Mouse (Mus musculus) lung, embryonic 16.5 days (tissue): ENCODE measurements around the gene Fam171a1. TPM values are rescaled to one million over a fixed set of nuclear protein-coding genes. Genes with fewer than 3 reads are reported as not detected.

Experiments
- ATAC-seq: fragments of 200-750 bp; cut with Nextera tagmentation; 2 replicates; pipeline ENCODE4 v1.8.0; 2017; ENCODE audit warnings: low read depth, mild to moderate bottlenecking, moderate library complexity
- H3K27ac ChIP-seq: fragments of 300-500 bp; sonication (generic); 2 replicates; pipeline ENCODE4 v1.5.1; 2014; ENCODE audit warnings: mild to moderate bottlenecking, control low read depth, low read length
- H3K27me3 ChIP-seq: fragments of 300-500 bp; sonication (generic); 2 replicates; pipeline ENCODE4 v1.6.1; 2014; ENCODE audit warnings: low read depth, low read length, mixed read lengths; ENCODE audit not compliant: control insufficient read depth, insufficient read depth
- H3K36me3 ChIP-seq: fragments of 300-500 bp; sonication (generic); 2 replicates; pipeline ENCODE4 v1.6.1; 2014; ENCODE audit warnings: low read length; ENCODE audit not compliant: control insufficient read depth, insufficient read depth
- H3K4me1 ChIP-seq: fragments of 300-500 bp; sonication (generic); replicated peaks from 2 replicates; pipeline ENCODE4 v1.6.1; 2014; ENCODE audit warnings: low read length, mixed read lengths; ENCODE audit not compliant: control insufficient read depth, insufficient read depth
- H3K4me2 ChIP-seq: fragments of 300-500 bp; sonication (generic); 2 replicates; pipeline ENCODE4 v1.6.1; 2014; ENCODE audit warnings: low read depth, low read length, control low read depth
- H3K4me3 ChIP-seq: fragments of 300-500 bp; sonication (generic); 2 replicates; pipeline ENCODE4 v1.5.1; 2014; ENCODE audit warnings: mild to moderate bottlenecking, low read length, control low read depth
- H3K9ac ChIP-seq: fragments of 300-500 bp; sonication (generic); 2 replicates; pipeline ENCODE4 v1.6.1; 2014; ENCODE audit warnings: low read length, control low read depth
- H3K9me3 ChIP-seq: fragments of 300-500 bp; sonication (generic); 2 replicates; pipeline ENCODE4 v1.6.1; 2016; ENCODE audit warnings: low read length; ENCODE audit not compliant: control insufficient read depth
- WGBS: fragments of 180-500 bp; shearing (Covaris S2); extraction: QIAGEN DNeasy Blood & Tissue Kit; methylation state at CpG from one replicate; pipeline ENCODE4 v1.1.7; 2014; 5-methylcytosine and 5-hydroxymethylcytosine counted together
- polyA plus RNA-seq: library from polyadenylated mRNA; unstranded; fragments of >200 nt; fragmentation: Nextera tagmentation; extraction: Ambion mirVana; gene quantifications from 2 replicates; pipeline ENCODE4 v1.2.1, GENCODE M21; 2015

The Fam171a1 gene
- polyA plus RNA-seq, 1 experiment from 2014 or later, result 54.6 TPM

- H3K4me2 ChIP-seq, result 0 out of 2 replicates have a peak overlapping the region, but pooled peaks have one; percentile 4
- 29% methylated on average over 8 of the region's 8 CpGs for WGBS
- no peaks in the 10 kb centered on the region for H3K9me3 ChIP-seq
- no peak for ATAC-seq
- no peak overlapping the region for H3K4me3 ChIP-seq
- H3K4me1 ChIP-seq, result peaks cover 32% of the 10 kb centered on the region
- no peaks in the 10 kb centered on the region for H3K36me3 ChIP-seq
- no peak overlapping the region for H3K9ac ChIP-seq
- peak overlapping the region; percentile 78 for H3K27ac ChIP-seq
- H3K27me3 ChIP-seq, result no peaks in the 10 kb centered on the region
Observed at GRCm38 (mm10) chr2:3158682-3159412, 44.8 kb downstream of the Fam171a1 start.

GRCm38 (mm10) chr2:3161578-3161977 lies 47.6 kb downstream of the Fam171a1 start:
- Histone ChIP-seq H3K4me3 (no peak overlapping the region), H3K9me3 (no peaks in the 10 kb centered on the region; the same call in 1 of the 2 replicates), H3K9ac (no peak overlapping the region), H3K27me3 (no peaks in the 10 kb centered on the region), H3K4me2 (no peak overlapping the region), H3K27ac (no peak overlapping the region), H3K4me1 (peaks cover 25% of the 10 kb centered on the region), H3K36me3 (no peaks in the 10 kb centered on the region)
- no peak for ATAC-seq
- WGBS, result 52% methylated on average over 1 of the region's 1 CpGs

DNA sequence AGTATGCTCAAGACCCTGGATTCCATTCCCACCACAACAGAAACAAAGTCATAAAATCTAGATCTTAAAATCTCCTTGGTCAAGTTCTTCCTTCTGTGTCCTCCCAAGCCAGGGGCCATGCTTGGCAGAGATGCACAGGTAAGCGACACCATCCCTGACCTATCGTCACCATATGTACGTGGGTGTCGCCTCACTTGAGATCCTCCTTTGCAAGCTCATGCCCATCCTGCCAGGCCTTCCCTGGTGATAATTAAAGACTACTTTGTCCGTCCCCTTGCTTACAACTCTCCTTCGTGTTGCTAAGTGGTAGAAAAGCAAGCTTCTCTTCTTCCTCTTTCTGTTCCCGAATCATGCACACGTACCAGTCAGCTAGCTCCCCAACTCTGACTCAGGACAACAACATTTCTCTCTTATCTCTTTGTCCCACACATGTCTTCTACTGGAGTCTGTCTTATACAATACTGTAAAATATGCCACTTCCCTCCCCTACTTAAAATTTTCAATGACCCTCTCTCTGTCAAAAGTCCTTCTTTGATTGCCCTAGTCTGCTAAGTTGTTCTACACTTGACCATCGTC lies 49.6 kb downstream of the Fam171a1 start:
- no peaks in the 10 kb centered on the region; the same call in 1 of the 2 replicates for H3K9me3 ChIP-seq
- no peak overlapping the region for H3K27ac ChIP-seq
- no peak overlapping the region for H3K4me2 ChIP-seq
- no peaks in the 10 kb centered on the region for H3K27me3 ChIP-seq
- no peak overlapping the region for H3K9ac ChIP-seq
- no peak overlapping the region for H3K4me3 ChIP-seq
- no peak for ATAC-seq
- peaks cover 19% of the 10 kb centered on the region for H3K4me1 ChIP-seq
- 84% methylated on average over 9 of the region's 9 CpGs for WGBS
- H3K36me3 ChIP-seq, result no peaks in the 10 kb centered on the region

DNA sequence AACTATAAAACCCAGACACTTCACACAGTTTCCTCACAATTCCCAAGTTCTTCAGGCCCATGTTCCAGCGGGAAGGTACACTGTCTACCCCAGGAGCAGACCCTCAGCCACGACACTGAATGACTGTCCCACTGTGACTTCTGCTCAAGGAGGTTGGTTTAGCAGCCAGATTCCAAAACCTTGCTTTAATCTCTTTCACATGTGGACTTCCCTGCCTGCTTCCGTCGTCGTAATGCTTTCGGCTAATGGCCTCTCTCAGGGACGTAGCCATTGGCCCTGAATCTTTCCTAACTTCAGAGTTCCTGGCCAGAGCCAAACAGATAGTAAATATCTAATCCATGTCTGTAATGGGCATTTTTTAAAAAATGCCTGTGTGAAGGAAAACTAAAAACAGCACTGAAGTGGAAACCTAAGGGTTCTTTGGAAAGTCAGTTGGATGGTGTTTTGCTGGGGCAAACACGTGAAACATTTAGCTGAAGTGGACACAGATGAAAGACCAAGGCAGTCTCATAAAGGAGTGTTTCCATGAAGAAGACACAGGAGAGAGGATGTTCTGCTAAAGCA lies 51.1 kb downstream of the Fam171a1 start:
- Histone ChIP-seq H3K4me1 (peaks cover 12% of the 10 kb centered on the region), H3K36me3 (no peaks in the 10 kb centered on the region), H3K27me3 (no peaks in the 10 kb centered on the region), H3K9ac (no peak overlapping the region), H3K4me2 (no peak overlapping the region), H3K27ac (peak overlapping the region; percentile 44; the same call in 1 of the 2 replicates), H3K9me3 (no peaks in the 10 kb centered on the region; the same call in 1 of the 2 replicates), H3K4me3 (no peak overlapping the region)
- ATAC-seq, result no peak
- WGBS, result 83% methylated on average over 8 of the region's 8 CpGs

DNA sequence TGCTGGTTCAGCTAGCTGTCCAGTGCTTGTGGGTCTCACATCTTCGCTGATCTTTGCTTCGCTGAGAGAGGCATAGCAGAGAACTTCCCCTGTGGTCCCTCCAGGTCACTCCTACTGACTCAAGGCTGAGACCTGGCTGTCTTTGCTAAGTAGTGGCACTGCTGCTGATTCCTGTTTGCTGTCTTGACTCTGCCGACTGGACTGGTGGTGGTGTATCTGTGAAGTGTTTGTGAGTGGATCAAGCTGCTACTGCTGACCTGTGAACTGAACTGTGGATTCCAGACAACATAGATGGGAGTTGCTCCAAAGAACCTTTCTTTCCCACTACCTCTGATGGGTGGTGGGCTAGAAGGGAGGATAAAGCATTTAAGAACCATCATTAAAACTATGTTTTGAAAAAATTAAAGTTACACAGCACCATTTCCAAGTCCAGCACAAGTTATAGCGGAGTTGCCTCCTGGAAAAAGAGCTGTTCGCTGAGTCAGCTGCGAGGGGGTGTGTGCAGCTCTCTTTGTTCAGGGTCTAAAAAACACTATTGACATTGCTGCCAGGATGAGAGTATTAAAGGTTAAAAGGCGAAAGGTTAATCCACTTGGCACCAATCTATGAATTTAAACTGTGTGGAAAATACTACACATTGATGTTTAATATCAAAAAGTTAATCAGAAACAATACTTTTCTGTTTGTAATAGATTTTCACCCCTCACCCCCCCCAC lies 52.0 kb downstream of the Fam171a1 start:
- H3K27ac ChIP-seq, result peak overlapping the region; percentile 44

GRCm38 (mm10) chr2:3168719-3169402 lies 54.8 kb downstream of the Fam171a1 start:
- no peak for ATAC-seq
- no peaks in the 10 kb centered on the region for H3K36me3 ChIP-seq
- H3K27me3 ChIP-seq, result no peaks in the 10 kb centered on the region
- H3K9ac ChIP-seq, result no peak overlapping the region
- no peak overlapping the region for H3K27ac ChIP-seq
- H3K9me3 ChIP-seq, result no peaks in the 10 kb centered on the region; the same call in 1 of the 2 replicates
- no peak overlapping the region for H3K4me2 ChIP-seq
- 59% methylated on average over 14 of the region's 14 CpGs for WGBS
- no peak overlapping the region for H3K4me3 ChIP-seq
- H3K4me1 ChIP-seq, result peaks cover 24% of the 10 kb centered on the region

More for the DNA sequence above, 52.0 kb downstream of the Fam171a1 start:
- Histone ChIP-seq H3K9me3 (no peaks in the 10 kb centered on the region; the same call in 1 of the 2 replicates), H3K27me3 (no peaks in the 10 kb centered on the region), H3K4me1 (peaks cover 12% of the 10 kb centered on the region), H3K4me2 (no peak overlapping the region), H3K4me3 (no peak overlapping the region), H3K36me3 (no peaks in the 10 kb centered on the region), H3K9ac (no peak overlapping the region)
- WGBS, result 48% methylated on average over 7 of the region's 7 CpGs
- peak; percentile 90 for ATAC-seq

GRCm38 (mm10) chr2:3169403-3169747 lies 55.4 kb downstream of the Fam171a1 start:
- ATAC-seq, result no peak
- no peak overlapping the region for H3K4me2 ChIP-seq
- no peak overlapping the region for H3K9ac ChIP-seq
- peaks cover 27% of the 10 kb centered on the region for H3K4me1 ChIP-seq
- no peak overlapping the region for H3K27ac ChIP-seq
- no peaks in the 10 kb centered on the region for H3K36me3 ChIP-seq
- H3K9me3 ChIP-seq, result no peaks in the 10 kb centered on the region; the same call in 1 of the 2 replicates
- no peaks in the 10 kb centered on the region for H3K27me3 ChIP-seq
- WGBS, result 62% methylated on average over 3 of the region's 3 CpGs
- H3K4me3 ChIP-seq, result no peak overlapping the region

DNA sequence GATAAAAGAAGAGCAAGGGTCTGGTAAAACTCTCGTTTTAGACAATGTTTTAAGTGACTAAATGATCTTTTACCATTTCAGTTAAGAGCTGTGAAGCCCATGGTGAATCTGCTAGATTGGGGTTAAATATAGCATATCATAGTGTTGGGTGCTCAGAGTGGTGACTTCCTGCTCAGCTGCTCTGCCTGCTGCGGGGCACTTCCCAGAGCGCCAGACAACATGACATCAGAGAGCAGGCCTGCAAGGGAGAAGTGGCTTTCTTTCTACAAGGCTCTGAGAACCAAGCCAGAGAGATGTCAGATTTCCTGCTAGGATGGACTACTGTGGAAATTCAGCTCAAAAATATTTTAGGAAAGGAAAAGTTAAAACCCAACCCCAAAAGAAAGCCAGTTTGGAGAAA lies 57.8 kb downstream of the Fam171a1 start:
- 16% methylated on average over 3 of the region's 3 CpGs for WGBS
- ATAC-seq, result 0 out of 2 replicates have a peak, but pooled peaks have one; percentile 23
- Histone ChIP-seq H3K36me3 (no peaks in the 10 kb centered on the region), H3K4me1 (peaks cover 30% of the 10 kb centered on the region), H3K27me3 (no peaks in the 10 kb centered on the region), H3K4me3 (no peak overlapping the region), H3K9ac (no peak overlapping the region), H3K27ac (peak overlapping the region; percentile 45), H3K9me3 (no peaks in the 10 kb centered on the region), H3K4me2 (no peak overlapping the region)
